Mouse (Mus musculus): ENCODE measurements at regions not wholly inside any gene's neighbourhood (a gene's known extent, or its start where the extent isn't known, plus 50 kb on each side); places are given as distances from the start of the nearest gene placed in this dataset.

DNA sequence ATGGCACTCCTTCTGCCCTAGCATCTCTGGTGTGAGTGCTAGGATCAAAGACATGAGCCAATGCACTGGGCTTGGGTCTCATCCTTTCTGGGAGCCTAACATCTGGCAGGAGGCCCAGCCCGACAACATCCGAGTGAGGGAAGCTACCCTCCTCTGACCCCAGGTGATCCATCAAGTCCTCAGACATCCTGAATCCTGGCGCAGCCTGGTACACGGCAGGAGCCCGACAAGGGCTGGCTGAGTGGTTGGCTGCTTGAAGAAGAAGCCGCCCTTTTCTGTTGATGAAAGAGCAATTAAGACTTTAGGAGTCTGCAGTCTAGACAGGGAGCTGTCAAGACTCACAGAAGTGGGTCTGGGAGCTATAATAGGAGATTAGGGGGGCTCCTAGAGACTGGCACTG lies 342.1 kb downstream of the Rps24 start:
- TF ChIP-seq POLR2A (IDR thresholded peaks at IDR 0.05; ENCODE audit: low read depth, low read length) (no peak), CTCF (IDR thresholded peaks at IDR 0.05; ENCODE audit: extremely low read depth, insufficient read length, insufficient replicate concordance, low read depth, low read length) (no peak)

Measured in small intestine, adult 2 months (tissue).